In the genomic region with DNA sequence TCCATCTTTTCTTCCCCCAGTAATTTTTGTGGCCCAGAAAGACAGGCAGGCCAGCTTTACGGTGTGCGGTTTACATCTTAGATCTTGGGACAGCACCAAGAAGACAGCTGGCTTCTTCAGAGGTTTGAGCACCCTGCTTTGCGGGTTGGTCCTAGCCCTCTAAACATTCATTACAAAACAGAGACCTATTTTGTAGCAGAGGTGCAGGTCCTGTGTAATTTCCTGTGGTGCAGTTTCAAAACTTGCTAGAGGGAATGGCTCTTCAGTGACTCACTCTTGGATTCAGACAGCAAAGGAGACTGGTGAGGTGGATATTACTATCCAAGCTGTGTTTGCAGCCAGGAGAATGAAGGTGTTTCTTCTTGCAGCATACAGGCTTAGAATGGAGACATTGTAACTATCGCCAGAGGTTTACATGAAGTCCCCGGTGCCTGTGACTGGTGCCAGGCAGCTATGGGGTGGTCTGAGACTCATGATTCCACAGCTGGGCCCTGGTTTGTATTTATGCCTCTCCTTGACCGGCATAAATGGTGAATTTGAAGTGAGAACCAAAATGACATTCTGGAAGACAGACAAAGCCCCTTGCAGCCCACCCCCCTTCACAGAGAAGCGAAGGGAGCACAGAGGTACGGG, we compare ENCODE assay signal across 10 mouse cellular contexts. TPM values are rescaled to one million over a fixed set of nuclear protein-coding genes. Genes with fewer than 3 reads are reported as not detected.
A peak's percentile ranks its signal among the peaks of the same experiment; 100 is the strongest.
DNase-seq lines count a peak whose midpoint lies in the region; ATAC-seq and TF ChIP-seq lines count a peak whose summit lies in the region.
"Had no signal": no experiment of that assay in that cellular context is flagged by ENCODE, and none has a peak within 500 bp of the region (broad histone marks: within the 10 kb centered on the region; RNA-seq: fewer than 3 reads in every experiment).

No protein-coding gene starts in this region.

- no peak for DNase-seq in heart, postnatal 0 days (ENCODE audit: low spot score)
- no peak for DNase-seq in heart, postnatal 4 days
- peak; percentile 75 for DNase-seq in fibroblast of lung, adult 2 months (ENCODE audit: low read depth)
- no peak for DNase-seq in gastrocnemius, adult 8-10 months (ENCODE audit: low spot score in 2 of 2)
- DNase-seq: cerebellum, adult 11-12 months had no signal

- H3K4me1 ChIP-seq in heart, postnatal 0 days (ENCODE audit: control insufficient read depth, insufficient read depth), result peaks cover 26% of the 10 kb centered on the region
- H3K4me1 ChIP-seq in forebrain, embryonic 16.5 days (replicated peaks; ENCODE audit: control insufficient read depth, insufficient read depth, low read length), result peaks cover 19% of the 10 kb centered on the region
- peaks cover 16% of the 10 kb centered on the region for H3K4me1 ChIP-seq in forebrain, embryonic 15.5 days

- TF ChIP-seq CTCF in heart, postnatal 0 days (IDR thresholded peaks at IDR 0.05; ENCODE audit: low read depth), result no peak

- no peak overlapping the region for H3K4me3 ChIP-seq in heart, postnatal 0 days (ENCODE audit: low read depth, low read length)
- H3K4me3 ChIP-seq in forebrain, embryonic 16.5 days (replicated peaks; ENCODE audit: low read length), result no peak overlapping the region
- no peak overlapping the region for H3K4me3 ChIP-seq in forebrain, embryonic 15.5 days
- H3K4me3 ChIP-seq: neural tube, embryonic 13.5 days had no signal

- no peaks in the 10 kb centered on the region for H3K36me3 ChIP-seq in heart, postnatal 0 days (replicated peaks; ENCODE audit: control insufficient read depth, insufficient read depth, low read length)
- no peaks in the 10 kb centered on the region for H3K36me3 ChIP-seq in forebrain, embryonic 16.5 days (ENCODE audit: control insufficient read depth, insufficient read depth)
- H3K36me3 ChIP-seq in forebrain, embryonic 15.5 days, result no peaks in the 10 kb centered on the region
- H3K36me3 ChIP-seq: neural tube, embryonic 13.5 days had no signal

- no peak for ATAC-seq in heart, postnatal 0 days (ENCODE audit: insufficient read depth, low read depth)
- peak; percentile 61 for ATAC-seq in CD4-positive, CD25-positive, alpha-beta regulatory T cell, adult 4 months
- peak; percentile 69 for ATAC-seq in megakaryocyte, adult 5-6 weeks (ENCODE audit: poor library complexity, severe bottlenecking)
- no peak for ATAC-seq in forebrain, embryonic 16.5 days
- no peak for ATAC-seq in forebrain, embryonic 15.5 days (replicated peaks)

- WGBS in heart, postnatal 0 days, result 82% methylated on average over 8 of the region's 8 CpGs
- 88% methylated on average over 8 of the region's 8 CpGs for WGBS in forebrain, embryonic 16.5 days
- 85% methylated on average over 8 of the region's 8 CpGs for WGBS in forebrain, embryonic 15.5 days

- H3K27ac ChIP-seq in heart, postnatal 0 days (ENCODE audit: low read depth), result peak overlapping the region; percentile 46; the same call in 1 of the 2 replicates
- no peak overlapping the region for H3K27ac ChIP-seq in forebrain, embryonic 16.5 days (ENCODE audit: low read length)
- H3K27ac ChIP-seq in forebrain, embryonic 15.5 days (replicated peaks), result no peak overlapping the region
- H3K27ac ChIP-seq: neural tube, embryonic 13.5 days had no signal

- H3K9me3 ChIP-seq in heart, postnatal 0 days (replicated peaks; ENCODE audit: control insufficient read depth, low read length), result no peaks in the 10 kb centered on the region
- H3K9me3 ChIP-seq in forebrain, embryonic 16.5 days (ENCODE audit: control insufficient read depth, low read length), result no peaks in the 10 kb centered on the region
- no peaks in the 10 kb centered on the region for H3K9me3 ChIP-seq in forebrain, embryonic 15.5 days
- H3K9me3 ChIP-seq: neural tube, embryonic 13.5 days had no signal

- no peak overlapping the region for H3K9ac ChIP-seq in heart, postnatal 0 days (replicated peaks; ENCODE audit: low read depth, low read length)
- no peak overlapping the region for H3K9ac ChIP-seq in forebrain, embryonic 16.5 days (replicated peaks; ENCODE audit: low read depth, low read length)
- H3K9ac ChIP-seq in forebrain, embryonic 15.5 days (replicated peaks), result no peak overlapping the region
- H3K9ac ChIP-seq: neural tube, embryonic 13.5 days had no signal

- H3K27me3 ChIP-seq in heart, postnatal 0 days (ENCODE audit: control insufficient read depth, insufficient read depth, low read length), result no peaks in the 10 kb centered on the region
- no peaks in the 10 kb centered on the region for H3K27me3 ChIP-seq in forebrain, embryonic 16.5 days (replicated peaks; ENCODE audit: control insufficient read depth, insufficient read depth, low read length)
- no peaks in the 10 kb centered on the region for H3K27me3 ChIP-seq in forebrain, embryonic 15.5 days
- H3K27me3 ChIP-seq: neural tube, embryonic 13.5 days had no signal

- TF ChIP-seq EP300 in heart, postnatal 0 days (IDR thresholded peaks at IDR 0.05; ENCODE audit: low read depth), result no peak

- H3K4me2 ChIP-seq in heart, postnatal 0 days (ENCODE audit: low read depth, low read length), result no peak overlapping the region
- no peak overlapping the region for H3K4me2 ChIP-seq in forebrain, embryonic 16.5 days (ENCODE audit: low read length)
- no peak overlapping the region for H3K4me2 ChIP-seq in forebrain, embryonic 15.5 days (replicated peaks)
- H3K4me2 ChIP-seq: neural tube, embryonic 13.5 days had no signal

RNA-seq across cellular contexts. Expression of gene Phlda1, which starts 10.8 kb away (rescaled TPM):
- total RNA-seq in heart, postnatal 0 days (2014; rRNA removed; ENCODE audit: low replicate concordance), result 3.0 and 15.5 TPM in 2 replicates
- polyA plus RNA-seq in heart, postnatal 0 days (2015; fragmentation: Nextera tagmentation; extraction: Ambion mirVana), result 26.3 and 27.2 TPM in 2 replicates
- total RNA-seq in heart, postnatal 4 days (2021), result 10 to 100 TPM; 33.7 to 35.1 TPM
- polyA plus RNA-seq in CD4-positive, CD25-positive, alpha-beta regulatory T cell, adult 4 months (2017; shearing (Covaris generic)), result 1 to 10 TPM; 5.8 to 9.9 TPM
- 8.6 and 9.1 TPM in 2 replicates for total RNA-seq in megakaryocyte, adult 5-6 weeks (2015)
- total RNA-seq in megakaryocyte, adult 5-6 weeks (2017), result 0.84 and 1.2 TPM in 2 replicates
- 24.4 and 25.3 TPM in 2 replicates for polyA plus RNA-seq in forebrain, embryonic 16.5 days (2015; fragmentation: Nextera tagmentation; extraction: Ambion mirVana)
- 1 to 10 TPM; 2.4 to 3.9 (median 3.6) TPM for total RNA-seq in gastrocnemius, adult 8-10 months (2022)
- polyA plus RNA-seq in forebrain, embryonic 15.5 days (2015; fragmentation: Nextera tagmentation; extraction: Ambion mirVana), result 23.3 and 24.3 TPM in 2 replicates

RNA-seq across cellular contexts. Expression of gene Nap1l1, which starts 43.9 kb away (rescaled TPM):
- total RNA-seq in heart, postnatal 0 days (2014; rRNA removed; ENCODE audit: low replicate concordance), result 15.5 and 22.8 TPM in 2 replicates
- polyA plus RNA-seq in heart, postnatal 0 days (2015; fragmentation: Nextera tagmentation; extraction: Ambion mirVana), result 64.2 and 64.5 TPM in 2 replicates
- total RNA-seq in heart, postnatal 4 days (2021), result 100 to 1,000 TPM; 119 to 120 TPM
- 100 to 1,000 TPM; 105 to 108 TPM for polyA plus RNA-seq in CD4-positive, CD25-positive, alpha-beta regulatory T cell, adult 4 months (2017; shearing (Covaris generic))
- 369 and 375 TPM in 2 replicates for total RNA-seq in megakaryocyte, adult 5-6 weeks (2015)
- total RNA-seq in megakaryocyte, adult 5-6 weeks (2017), result 346 and 431 TPM in 2 replicates
- 199 and 215 TPM in 2 replicates for polyA plus RNA-seq in forebrain, embryonic 16.5 days (2015; fragmentation: Nextera tagmentation; extraction: Ambion mirVana)
- total RNA-seq in gastrocnemius, adult 8-10 months (2022), result 10 to 100 TPM; 53.4 to 66.1 (median 59.2) TPM
- 210 and 219 TPM in 2 replicates for polyA plus RNA-seq in forebrain, embryonic 15.5 days (2015; fragmentation: Nextera tagmentation; extraction: Ambion mirVana)

Comparison
In these comparisons a context has a peak if more than half of its experiments do, and no peak if none do; other contexts are left out.
1. ATAC-seq: peak in CD4-positive, CD25-positive, alpha-beta regulatory T cell, adult 4 months (single experiment) and megakaryocyte, adult 5-6 weeks (single experiment); none in heart, postnatal 0 days (single experiment), forebrain, embryonic 16.5 days (single experiment) and forebrain, embryonic 15.5 days (single experiment).